Mouse (Mus musculus): Measurements from ENCODE around the gene Trp53tg5.

Trp53tg5 gene

DNA sequence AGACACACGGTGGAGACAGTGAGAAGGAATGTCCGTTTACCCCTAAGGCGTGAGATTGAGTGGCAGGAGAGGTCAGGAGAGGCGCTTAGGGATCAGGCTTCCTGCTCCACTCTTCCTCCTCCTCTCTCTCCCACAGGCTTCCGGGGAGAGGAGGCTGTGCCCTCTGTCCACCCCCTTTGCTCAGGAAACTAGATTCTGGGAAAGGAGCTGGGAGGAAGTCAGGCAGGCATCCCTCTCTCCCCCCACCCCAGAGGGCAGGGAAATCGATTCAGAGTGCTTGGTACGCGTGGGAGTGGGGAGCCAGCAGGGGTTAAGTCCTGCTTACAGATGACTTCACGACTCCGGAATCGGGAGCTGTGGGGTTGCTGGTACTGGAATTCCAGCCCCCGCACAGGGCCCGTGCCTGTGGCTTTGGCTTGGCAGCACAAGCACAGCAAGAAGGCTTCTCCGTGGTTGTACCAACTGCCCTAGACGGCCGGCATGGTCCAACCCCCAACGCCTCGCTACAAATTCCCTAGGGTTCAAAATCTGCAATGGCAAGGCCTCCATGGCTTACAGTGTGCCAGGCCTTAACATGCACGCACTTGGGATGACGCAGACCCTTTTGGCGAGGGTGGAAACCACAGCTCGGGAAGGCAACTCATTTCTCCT lies 40.9 kb downstream of the Trp53tg5 start:
- no peak for DNase-seq (ENCODE audit: low read depth, low spot score)

- no peak for DNase-seq (ENCODE audit: low read depth, low spot score)
Measured at GRCm38 (mm10) chr2:164431676-164432465, 41.7 kb downstream of the Trp53tg5 start.

GRCm38 (mm10) chr2:164430697-164431096 lies 42.8 kb downstream of the Trp53tg5 start:
- peak; percentile 83 for DNase-seq (ENCODE audit: low read depth, low spot score)

DNA sequence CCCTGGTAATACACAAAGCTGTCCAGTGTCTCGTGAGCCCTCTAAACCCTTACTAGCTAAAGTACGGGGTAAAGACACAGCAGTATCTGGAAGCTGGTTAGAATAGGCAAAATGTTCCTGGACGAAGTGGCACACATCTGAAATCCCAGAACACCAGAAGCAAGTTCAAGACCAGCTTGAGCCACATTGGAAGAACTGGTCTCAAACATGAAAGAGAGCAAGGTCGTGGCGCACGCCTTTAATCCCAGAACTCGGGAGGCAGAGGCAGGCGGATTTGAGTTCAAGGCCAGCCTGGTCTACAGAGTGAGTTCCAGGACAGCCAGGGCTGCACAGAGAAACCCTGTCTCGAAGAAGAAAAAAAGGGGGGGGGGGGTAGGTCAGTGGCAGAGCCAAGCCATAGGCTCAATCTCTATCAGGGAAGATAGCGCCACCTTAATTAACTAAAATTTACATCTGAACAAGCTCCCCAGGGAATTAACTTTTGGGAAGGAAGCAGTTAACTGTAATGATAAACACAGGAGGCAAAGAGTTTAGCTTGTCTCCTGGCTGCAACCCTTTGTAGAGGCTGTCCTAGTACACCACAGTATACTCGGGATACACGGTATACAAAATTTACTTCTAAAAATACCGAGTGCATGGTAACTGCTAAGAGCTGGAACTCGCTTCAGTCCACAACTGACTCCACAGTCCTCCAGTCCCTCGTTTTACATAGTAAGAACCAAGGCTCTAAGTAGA lies 43.5 kb downstream of the Trp53tg5 start:
- peak; percentile 68 for DNase-seq (ENCODE audit: low read depth, low spot score)

DNA sequence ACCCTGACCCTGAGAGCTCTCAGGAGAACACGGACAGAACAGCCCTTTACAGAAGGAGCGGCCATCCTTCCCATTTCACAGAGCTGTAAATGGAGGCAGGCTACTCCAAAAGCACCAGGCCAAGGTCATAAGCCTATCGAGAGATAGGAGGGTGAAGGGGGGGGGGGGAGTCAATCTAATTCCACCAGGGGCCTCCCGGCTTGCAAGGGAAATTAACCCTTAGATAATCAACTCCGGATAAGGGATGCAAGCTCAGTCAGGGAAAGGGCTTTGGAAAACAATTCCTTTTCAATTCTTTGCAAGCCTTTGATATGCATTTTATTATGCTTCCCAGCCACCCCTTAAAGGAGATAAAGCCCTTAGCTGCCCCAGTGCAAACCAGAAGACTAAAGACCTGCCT lies 45.1 kb downstream of the Trp53tg5 start:
- DNase-seq (ENCODE audit: low read depth, low spot score), result peak; percentile 53

DNA sequence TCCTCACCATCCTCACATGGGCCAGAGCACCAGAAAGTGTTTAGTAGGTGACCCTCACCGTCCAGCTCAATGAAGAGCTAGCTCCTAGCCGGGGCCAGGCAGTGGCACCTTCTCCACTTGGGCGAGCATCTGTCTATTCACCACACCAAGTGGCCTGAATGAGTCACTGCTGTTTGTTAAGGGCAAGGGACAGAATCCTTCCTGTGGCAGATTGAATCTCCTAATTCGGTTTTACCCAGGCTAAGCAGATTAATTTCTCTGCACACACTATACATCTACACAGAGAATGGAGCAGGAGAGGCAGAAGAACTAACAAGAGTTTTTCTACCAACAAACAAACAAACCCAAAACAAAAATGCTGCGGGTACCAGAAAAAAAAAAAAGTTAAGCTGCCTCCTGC lies 46.6 kb downstream of the Trp53tg5 start:
- no peak for DNase-seq (ENCODE audit: low read depth, low spot score)

GRCm38 (mm10) chr2:164426121-164426520 lies 47.4 kb downstream of the Trp53tg5 start:
- peak; percentile 81 for DNase-seq (ENCODE audit: low read depth, low spot score)

- no peak for DNase-seq (ENCODE audit: low read depth, low spot score)
Measured at GRCm38 (mm10) chr2:164425401-164425800, 48.1 kb downstream of the Trp53tg5 start.

- DNase-seq (ENCODE audit: low read depth, low spot score), result no peak
Measured at GRCm38 (mm10) chr2:164424406-164424805, 49.1 kb downstream of the Trp53tg5 start.

DNA sequence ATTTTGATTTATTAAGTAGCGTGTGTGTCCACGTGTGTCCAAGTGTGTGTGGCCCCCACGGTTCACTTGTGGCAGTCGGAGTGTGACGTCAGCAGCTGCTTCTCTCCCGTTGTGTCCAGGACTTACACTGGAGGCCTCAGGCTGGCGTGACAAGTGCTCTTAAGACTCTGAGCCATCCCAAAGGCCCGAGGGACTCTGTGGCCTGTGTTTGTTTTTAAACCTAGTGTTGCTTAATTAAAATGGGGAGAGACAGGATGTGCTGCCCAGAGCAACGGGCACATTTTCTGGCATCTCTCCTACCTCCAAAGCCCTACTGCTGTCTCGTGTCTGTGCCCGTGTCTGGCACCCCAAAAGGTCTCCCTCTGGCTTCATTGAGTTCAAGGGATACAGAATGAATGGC lies 50.1 kb downstream of the Trp53tg5 start:
- DNase-seq (ENCODE audit: low read depth, low spot score), result no peak

DNA sequence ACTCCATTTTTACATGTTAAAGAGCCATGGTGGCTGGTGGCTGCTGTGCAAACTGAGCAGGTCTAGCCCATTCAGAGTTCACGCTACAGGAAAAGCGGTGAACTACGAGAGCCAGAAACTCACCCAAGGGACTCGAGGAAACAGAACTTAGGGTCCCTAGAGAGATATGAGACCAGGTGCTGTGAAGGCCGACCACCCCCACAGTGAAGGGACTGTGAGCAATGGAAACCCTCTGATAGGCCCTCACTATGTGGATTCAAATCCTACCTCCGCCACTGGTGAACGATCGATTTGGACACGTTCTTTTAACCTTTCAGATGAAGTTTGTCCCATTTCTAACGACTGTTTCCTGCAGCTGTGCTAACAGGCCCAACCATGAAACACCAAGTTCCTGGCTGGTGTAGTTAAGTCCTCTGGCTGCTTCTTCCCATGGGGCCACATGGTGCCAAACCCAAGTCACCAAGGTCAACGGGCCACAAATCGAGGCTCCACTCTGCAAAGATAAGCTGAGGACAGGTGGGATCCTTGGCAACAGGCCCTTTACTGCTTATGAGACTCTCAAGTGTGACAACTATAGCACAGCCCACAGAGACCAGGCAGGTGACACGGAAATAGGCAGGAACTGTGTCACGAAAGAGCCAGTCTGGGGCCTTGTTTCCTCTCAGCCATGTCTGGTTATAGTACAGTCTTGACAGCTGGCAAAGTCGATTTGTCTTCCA lies 50.7 kb downstream of the Trp53tg5 start:
- no peak for DNase-seq (ENCODE audit: low read depth, low spot score)

DNA sequence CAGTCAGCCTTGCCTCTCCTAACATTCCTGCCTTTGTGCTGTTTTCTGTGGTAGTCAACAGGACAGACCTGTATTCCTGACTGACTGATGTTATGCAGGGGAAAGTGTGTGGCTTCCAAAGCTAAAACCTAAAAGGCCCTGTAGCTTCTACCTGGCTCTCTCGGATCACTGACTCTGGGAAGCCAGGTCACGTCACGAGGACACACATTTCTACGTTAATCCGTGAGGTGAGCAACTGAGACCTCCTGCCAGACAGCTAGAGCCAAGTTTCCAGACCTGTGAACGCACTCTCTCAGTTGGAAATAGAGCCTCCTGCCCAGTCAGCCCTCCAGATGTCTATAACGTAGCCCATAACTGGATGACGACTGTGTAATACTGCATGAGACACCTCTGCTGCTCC lies 51.5 kb downstream of the Trp53tg5 start:
- DNase-seq (ENCODE audit: low read depth, low spot score), result no peak

DNA sequence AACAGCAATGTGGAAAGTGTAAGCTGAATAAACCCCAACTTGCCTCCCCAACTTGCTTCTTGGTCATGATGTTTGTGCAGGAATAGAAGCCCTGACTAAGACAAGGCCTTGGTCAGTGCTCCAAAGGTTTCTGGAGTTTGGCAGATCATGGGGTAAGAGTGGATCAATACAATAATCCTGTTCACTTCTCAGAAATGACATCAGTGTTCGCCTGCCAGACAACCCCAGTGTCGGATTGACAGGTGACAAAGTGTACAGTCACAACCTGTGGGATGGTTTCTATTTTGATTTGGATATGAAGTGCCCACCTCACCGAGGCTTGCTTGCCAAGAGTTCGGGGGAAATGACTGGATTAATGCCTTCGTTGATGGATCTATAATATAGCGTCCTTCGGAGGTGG lies 52.2 kb downstream of the Trp53tg5 start:
- no peak for DNase-seq (ENCODE audit: low read depth, low spot score)
